Mouse (Mus musculus): ENCODE measurements around the gene Bpnt1.
"Not testable (repeated sequence)": the region's sequence is repeated elsewhere in the genome, so short reads cannot be mapped to it uniquely, and the experiment has no call there.

The Bpnt1 gene

DNA sequence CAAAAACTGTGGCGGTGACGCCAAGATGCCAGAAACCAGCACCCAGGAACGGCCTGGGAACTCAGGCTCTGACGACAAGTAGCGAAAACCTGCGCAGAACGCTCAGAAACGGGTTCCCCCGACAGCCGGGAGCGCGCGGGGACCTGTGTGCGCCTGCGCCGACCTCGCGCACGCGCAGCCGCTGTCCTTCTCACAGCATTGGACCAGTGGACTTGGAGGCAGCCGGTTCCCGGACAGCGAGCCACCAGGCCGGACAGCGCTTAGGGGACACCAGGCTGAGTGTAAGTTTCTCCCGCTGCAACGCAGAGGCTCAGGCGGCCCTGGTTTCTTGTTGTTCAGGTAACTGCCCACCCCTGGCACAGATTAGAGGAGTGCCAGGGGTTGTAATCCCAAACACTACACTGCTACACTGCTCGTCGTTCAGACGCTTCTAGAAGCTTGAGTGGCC lies at the start of gene Bpnt1:
Gene Bpnt1, plus strand, starts transcription at position 167 of the 448 bp plus-strand sequence.
- DNase-seq (ENCODE audit: low read depth in 1 of 2, low spot score in 2 of 2) = peak; percentile 32 to 73

DNA sequence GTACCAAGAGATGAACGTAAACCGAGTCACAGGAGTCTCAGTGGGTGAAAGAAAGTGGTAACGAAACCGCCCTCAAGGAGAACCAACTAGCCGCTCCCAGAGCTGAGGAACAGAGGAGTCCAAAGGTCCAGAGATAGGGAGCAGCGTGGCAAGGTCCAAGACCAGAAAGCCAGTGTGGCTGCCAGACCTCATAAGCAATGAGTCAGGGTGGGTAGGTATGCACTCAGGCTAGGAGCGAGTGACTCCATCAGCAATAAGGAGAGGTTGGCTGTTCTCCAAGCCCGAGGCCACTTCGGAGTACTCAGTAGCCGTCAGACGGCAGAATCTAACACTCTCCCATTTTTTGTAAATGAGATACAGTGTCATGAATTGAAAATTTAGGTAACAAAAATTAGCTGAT lies 49.1 kb upstream of the Bpnt1 start:
- DNase-seq (ENCODE audit: low read depth in 1 of 2, low spot score in 2 of 2) = no peak

DNA sequence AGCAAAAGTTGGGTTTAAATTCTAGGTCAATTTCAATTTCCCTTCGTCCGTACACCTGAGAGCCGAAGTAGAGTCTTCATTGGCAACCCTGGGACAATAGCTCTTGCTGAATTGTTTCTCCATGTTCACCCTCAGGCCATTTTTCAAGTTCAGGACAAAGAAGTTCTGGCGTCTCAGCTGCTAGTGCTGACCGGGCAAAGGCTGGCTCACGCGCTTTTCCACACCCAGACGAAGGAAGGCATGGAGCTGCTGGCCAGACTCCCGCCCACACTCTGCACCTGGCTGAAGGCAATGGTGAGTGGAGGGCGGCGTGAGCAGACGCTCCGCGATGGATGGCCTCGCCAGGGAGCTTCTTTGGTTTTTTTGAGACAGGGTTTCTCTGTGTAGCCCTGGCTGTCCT lies 48.7 kb upstream of the Bpnt1 start:
- DNase-seq (ENCODE audit: low read depth in 1 of 2, low spot score in 2 of 2) = no peak

DNA sequence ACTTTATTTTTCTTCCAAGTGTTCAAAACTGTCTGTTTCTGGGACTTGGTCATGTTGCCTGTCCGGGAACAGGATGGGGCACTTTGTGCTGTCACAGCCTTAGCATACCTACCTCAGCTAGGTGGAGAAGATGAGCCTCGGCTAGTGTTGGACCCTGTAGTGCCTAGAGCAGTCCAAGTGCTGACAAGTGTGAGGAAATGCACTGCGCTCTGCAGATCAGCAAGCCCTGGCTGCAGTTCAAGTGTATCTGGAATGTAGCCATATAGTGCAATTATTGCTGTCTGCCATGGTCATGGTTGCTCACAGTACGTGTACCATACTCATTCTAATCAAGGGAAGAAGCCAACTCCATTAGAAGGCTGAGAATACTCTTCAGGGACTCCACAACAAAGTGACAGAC lies 47.2 kb upstream of the Bpnt1 start:
- no peak for DNase-seq (ENCODE audit: low read depth in 1 of 2, low spot score in 2 of 2)

DNA sequence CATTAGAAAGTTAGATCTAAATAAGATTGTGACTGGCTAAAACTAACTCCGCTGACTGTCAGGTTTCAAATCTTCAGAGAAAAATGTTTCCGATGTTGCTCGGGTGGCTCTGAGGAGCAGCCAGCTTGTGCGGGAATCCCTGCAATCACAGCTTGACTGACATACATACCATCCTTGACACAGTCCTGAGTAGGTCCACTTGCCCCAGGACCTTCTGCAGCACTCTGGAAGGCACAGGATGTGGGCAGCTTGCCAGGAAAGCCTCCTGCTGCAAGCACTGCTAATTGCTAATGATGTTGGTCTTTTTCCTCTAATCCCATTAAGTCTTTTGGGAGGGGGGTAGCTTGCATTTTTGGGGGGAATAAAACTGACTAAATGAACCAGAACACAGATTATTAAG lies 46.8 kb upstream of the Bpnt1 start:
- no peak for DNase-seq (ENCODE audit: low read depth in 1 of 2, low spot score in 2 of 2)

DNA sequence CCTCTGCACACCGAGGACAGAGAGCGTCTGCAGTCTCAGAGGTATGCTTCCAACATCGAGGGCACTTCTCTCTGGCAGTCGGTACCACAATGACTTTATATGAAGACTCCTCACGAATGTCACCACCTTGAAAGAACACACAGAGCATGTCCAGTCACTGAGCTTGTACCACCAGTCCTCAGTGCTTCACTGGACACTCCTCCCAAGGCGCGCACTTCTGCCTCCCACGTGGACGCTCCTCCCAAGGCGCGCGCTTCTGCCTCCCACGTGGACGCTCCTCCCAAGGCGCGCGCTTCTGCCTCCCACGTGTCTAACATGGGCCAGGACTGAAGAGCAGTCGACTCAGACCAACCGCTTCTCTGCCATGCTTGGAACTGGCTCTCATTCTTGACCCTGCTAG lies 44.9 kb upstream of the Bpnt1 start:
- no peak for DNase-seq (ENCODE audit: low read depth in 1 of 2, low spot score in 2 of 2)

DNA sequence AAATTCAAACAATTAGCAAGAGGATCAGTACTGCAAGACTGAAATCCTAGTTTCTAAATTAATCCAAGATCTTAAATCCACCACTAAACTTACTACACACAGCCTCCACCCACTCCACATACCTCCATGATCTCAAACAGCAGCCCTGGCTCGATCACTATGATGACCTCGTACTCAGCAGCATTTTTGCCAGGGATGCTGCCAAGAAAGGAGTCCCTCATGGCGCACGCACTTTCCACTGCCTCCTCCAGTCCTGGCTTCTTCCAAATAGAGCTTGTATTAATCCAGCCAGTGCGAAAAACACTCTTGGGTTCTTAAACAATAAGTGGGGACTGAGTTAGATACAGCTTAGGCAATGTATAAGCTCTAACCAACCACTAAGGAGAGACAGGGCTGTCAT lies 42.7 kb upstream of the Bpnt1 start:
- no peak for DNase-seq (ENCODE audit: low read depth in 1 of 2, low spot score in 2 of 2)

DNA sequence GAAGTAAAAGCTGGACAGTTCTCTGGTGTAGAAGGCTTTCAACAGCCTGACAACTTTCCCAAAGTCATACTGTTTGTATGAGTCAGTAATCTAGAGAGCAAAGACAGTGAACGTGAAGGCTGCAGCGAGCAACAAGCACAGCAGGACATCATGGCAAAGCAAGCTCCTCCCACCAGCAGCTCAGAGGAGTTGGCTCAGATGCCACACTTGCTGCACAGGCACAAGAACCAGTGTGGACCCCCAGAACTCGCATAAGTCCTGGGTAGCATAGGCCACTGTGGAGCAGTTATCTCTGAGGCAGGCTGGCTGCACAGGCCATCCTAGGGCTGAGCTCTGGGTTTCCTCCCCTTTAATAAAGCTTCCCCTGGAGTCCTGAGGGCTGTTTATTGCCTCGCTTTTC lies 40.6 kb upstream of the Bpnt1 start:
- no peak for DNase-seq (ENCODE audit: low read depth in 1 of 2, low spot score in 2 of 2)

DNA sequence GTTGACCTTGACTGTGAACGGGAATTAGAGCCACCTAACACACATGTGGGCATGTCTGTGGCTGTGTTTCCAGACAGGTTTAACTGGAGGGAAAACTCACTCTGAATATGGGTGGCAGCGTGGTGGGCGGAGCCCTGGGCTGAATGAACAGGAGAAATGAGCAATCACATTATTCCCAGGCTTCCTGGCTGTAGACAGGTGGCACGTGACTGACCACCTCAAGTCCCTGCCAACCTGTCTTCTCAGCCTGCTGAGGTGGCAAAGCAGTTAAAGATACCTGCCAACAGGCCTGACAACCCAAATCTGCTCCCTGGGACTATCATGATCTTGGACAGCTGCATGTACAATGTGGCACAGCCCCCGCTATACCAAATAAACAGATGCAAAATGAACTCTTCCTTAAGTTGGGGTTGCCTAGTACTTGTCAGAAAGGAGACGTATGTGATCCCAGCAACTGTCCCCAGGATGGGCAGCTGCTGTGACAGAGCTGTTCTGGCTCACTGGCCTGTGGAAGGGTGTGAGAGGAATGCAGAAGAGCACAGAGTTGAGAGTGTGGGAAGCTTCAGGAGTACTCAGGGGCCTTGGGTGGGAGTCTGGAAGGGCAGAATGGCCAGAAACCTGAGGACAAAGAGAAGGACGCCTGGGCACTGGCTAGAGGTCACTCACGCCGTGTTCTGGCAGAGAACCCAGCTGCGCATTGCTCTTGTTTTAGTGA lies 39.1 kb upstream of the Bpnt1 start:
- no peak for DNase-seq (ENCODE audit: low read depth in 1 of 2, low spot score in 2 of 2)

DNA sequence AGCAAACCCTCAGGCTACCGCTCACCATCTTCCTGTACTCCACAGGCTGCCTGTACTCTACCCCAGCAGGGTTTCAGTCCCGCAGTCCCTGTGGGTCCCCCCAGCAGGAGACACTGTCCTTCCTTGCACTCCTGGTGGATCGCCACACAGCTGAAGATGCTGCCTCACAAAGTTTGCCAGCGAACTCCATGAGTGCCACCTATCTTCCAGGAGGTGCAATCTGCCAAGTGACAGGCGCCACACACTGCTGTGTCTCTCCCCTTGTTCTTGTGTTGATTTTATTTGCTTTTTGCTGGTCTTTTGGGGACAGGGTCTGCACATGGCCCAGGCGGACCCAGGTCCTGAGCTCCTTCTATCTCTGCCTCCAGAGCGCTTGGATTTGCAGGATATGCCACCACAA lies 35.1 kb upstream of the Bpnt1 start:
- no peak for DNase-seq (ENCODE audit: low read depth in 1 of 2, low spot score in 2 of 2)

DNA sequence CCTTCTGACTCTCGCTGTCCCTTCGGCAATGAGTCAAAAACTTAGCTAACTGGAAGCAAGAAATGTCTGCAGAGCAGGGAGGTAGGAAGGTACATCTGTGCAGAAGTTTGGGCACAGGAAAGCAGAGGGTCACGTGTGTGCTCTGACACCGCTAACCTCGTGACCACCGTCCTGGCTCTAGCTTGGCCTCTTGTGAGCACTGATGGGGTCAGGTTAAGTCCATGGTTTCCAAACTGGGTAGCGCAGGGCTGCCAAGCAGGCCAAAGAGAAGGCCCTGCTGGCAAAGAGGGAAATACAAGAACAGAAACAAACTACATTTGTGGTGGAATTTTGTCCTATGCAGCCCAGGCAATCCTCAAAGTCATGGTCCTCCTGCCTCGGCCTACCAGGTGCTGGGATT lies 33.5 kb upstream of the Bpnt1 start:
- no peak for DNase-seq (ENCODE audit: low read depth in 1 of 2, low spot score in 2 of 2)

DNA sequence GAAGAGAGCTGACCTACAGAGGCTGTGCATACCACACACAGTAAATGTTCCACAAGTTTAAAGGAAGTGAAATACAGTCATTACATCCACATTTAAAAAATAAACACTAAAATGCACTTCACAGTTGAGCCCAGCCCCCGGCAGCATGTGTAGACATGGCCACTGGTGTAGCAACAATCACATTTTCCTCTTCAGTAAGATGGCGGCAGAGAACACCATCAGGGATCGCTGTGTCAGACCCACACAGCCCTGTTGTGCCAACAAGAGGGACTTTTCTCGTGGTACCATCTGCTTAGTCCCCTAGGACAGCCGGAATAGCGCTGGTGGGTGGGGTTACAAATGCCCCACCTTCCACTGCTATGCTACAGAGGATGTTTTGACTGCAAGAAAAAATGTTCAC lies 29.1 kb upstream of the Bpnt1 start:
- DNase-seq (ENCODE audit: low read depth in 1 of 2, low spot score in 2 of 2) = no peak

DNA sequence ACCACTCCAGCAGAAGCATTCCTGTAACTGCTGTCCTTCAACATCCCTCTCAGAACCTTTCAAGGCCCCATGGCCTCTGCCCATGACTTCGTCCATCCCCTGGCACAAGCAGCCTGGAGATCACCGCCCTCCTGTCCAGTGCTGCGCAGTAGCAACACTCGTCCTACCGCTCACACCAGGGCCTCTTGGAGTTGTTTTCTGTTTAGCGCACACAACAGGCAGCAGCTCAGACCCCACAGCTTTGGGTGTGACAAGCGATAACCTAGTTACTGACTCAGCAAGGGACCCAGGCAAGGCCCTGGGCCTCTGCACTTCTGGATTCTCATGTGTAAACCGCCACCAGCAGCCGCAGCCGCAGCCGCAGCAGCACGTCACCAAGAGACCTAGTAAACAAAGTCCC lies 25.1 kb upstream of the Bpnt1 start:
- DNase-seq (ENCODE audit: low read depth in 1 of 2, low spot score in 2 of 2) = no peak

DNA sequence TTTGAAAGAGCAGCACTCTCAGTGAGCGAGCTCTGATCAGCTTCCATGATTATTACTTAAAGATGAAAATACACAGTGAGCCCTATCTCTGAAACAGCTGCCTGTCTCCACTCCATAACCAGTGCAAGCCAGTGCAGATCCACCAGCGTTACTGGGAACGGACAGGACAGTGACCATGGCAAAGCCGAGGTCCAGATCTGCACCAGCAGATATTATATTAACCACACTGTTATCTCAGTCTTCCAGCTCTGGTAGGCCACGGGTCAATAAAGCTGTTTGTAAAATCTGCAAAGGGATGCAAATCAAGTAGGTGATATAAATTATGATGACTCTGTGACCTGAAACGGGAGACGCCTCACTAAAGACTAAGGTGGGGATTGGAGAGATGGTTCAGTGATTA lies 24.3 kb upstream of the Bpnt1 start:
- DNase-seq (ENCODE audit: low read depth in 1 of 2, low spot score in 2 of 2) = no peak

DNA sequence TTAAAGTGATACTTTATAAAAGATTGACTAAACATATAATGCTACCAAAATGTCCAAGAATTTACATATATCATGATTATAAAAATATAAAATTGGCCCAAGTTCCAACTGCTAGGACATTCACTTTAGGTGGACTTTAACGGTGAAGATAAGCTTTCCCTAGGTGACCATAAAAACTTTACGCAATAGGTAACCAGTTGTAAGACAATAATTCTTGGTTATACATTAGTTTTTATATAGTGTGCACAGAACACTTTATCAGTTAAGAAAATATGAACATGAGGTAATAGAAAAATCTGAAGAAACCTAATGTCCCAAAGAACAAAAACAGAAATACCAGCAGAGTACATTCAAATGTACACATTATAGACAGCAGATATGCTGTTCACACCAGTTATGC lies 23.6 kb upstream of the Bpnt1 start:
- DNase-seq (ENCODE audit: low read depth in 1 of 2, low spot score in 2 of 2) = no peak

DNA sequence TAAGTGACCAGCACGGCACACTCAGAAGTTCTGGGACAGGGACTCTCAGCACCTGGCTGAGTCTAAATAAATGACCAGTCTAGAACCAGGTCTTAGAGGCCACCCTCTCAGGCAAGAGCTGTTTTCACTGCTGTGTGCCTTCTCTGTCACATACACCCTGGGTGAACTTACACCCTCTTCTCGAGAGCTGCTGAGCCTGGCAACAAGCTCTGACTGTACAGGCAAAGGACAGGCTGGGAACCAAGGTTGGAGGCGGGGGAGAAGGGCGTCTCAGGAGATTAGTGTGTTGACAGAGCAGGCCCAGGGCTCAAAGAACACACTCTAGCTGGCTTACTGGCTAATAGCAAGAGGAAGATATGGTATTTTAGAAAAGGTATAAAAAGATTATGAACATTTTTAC lies 23.0 kb upstream of the Bpnt1 start:
- no peak for DNase-seq (ENCODE audit: low read depth in 1 of 2, low spot score in 2 of 2)

DNA sequence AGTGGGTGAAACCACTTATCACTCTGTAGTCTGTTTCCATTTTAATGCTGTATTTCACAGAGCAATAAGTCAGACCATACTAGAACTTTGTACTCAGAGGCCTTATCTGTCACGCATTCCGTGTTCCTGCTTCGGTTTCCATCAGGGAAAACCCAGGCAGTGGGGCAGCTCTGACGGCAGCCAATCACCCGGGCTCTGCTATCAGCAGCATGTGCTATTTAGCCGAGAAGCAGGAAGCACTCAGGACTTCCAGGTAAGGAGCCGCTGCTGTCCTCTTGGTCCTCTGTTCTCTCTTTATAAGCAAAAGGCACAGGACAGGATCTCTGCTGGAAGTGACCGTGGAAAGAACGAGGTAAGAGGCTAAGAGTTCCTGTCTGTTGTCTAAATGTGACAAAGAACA lies 20.0 kb upstream of the Bpnt1 start:
- no peak for DNase-seq (ENCODE audit: low read depth in 1 of 2, low spot score in 2 of 2)

DNA sequence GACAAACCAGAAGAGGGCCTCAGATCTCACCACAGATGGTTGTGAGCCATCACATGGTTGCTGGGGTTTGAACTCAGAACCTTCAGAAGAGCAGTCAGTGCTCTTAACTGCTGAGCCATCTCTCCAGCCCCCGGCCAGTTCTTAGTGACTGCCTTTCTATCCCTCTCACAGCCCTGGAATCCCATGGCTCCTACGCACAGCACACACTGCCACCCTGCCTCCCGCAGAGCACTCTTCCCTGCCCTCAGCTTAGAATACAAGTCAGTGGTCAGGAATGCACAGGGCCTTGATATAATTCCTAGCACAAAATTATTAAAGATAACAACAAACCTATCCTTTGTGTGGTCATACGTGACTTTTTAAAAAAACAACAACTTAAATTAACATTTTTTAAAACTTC lies 17.4 kb upstream of the Bpnt1 start:
- no peak for DNase-seq (ENCODE audit: low read depth in 1 of 2, low spot score in 2 of 2)

DNA sequence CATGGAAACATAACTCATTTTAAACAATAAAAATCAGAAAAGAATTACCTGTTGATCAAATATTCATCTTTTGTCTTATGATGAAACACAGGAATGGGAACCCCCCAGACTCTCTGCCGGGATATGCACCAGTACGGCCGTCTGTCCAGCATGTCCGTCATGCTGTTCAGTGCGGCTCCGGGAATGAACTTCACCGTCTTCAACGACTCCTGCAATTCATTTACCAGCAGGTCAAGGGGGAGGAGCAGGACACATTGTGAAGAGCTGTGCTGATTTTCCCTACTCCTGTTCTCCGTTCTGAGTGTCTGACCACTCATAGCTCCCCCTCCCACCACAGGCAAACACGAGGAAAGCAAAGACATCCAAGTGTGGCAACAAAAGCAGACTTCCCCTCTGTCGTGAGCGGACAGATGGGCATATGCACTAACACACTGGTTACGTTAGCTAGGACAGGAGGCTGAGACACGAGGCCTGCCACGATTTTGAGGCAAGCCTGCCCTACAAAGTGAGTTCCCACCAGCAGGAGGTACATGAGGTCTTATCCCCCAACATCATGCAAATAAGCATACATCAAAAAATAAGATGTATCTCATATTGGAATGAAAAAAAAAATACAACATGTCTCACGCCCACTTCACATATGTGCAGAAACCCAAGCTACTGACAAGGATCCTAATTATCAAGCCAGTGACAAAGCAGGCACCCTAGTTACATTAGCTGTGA lies 15.9 kb upstream of the Bpnt1 start:
- DNase-seq (ENCODE audit: low read depth in 1 of 2, low spot score in 2 of 2) = no peak

DNA sequence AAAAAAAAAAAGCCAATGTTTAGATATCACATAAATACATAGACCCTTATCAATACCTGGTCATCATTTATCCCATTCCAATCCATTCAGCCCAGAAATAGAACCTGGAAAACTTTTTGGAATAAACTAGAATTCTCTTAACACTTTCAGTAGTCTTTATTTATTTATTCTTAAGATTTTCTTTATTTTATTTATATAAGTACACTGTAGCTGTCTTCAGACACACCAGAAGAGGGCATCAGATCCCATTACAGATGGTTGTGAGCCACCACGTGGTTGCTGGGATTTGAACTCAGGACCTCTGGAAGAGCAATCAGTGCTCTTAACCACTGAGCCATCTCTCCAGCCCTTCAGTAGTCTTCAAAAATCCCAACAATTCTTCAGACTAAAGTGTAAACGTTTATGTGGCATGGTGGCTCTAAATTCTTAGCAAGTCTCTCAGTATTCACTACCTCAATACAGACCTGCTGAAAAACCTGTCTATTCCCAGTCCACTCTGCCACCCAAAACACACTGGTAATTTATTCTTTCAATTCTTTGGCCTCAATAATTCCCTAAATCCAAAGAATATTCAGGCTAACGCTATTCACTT lies 4.1 kb upstream of the Bpnt1 start:
- DNase-seq (ENCODE audit: low read depth in 1 of 2, low spot score in 2 of 2) = not testable (repeated sequence)

DNA sequence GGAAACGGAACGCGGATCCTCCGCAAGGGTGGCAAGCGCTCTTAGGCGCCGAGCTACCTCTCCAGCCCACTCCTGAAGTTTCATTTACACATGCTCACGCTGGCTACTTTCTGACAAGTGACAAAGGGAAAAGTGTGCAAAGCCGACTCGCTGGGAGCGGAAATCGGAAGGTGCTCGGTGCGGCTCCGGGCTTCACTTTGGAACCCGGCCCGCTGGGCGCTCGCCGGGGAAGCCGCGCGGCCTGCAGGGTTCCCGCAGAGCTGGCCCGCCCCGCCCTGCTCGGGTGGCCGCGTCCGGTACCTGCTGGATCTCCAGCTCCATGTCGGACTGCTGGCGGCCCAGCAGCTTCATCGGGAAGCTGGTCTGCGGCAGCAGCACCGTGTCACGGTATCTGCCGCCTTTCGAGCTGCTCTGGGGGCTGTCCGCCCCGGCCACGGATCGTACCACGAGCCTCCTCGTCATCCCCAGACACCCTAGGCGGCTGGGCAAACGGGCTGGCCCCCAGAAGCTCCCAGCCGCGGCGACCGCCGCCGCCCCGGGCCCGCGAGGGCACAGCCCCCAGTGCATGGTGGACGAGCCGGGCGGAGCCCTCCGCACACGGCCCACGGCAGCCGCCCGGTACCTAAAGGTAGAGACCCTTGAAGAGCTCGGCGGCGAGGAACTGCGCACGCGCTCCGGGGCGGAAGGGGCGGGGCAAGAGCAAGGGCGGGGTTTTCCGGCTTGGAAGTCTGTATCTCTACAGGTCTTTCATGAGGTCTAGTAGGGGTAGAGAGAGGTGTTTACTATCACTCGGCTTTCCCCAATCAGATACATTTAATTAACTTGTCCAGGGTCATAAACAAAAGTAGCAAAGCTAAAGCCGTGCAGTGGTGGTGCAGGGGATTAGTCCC lies 3.0 kb upstream of the Bpnt1 start, which contains the start of gene Iars2:
Gene Iars2, minus strand, starts transcription at position 676 of the 890 bp plus-strand sequence.
- peak; percentile 47 to 77 for DNase-seq (ENCODE audit: low read depth in 1 of 2, low spot score in 2 of 2)
